Mouse (Mus musculus): ENCODE data around the gene Man1a.

Gene Man1a

DNA sequence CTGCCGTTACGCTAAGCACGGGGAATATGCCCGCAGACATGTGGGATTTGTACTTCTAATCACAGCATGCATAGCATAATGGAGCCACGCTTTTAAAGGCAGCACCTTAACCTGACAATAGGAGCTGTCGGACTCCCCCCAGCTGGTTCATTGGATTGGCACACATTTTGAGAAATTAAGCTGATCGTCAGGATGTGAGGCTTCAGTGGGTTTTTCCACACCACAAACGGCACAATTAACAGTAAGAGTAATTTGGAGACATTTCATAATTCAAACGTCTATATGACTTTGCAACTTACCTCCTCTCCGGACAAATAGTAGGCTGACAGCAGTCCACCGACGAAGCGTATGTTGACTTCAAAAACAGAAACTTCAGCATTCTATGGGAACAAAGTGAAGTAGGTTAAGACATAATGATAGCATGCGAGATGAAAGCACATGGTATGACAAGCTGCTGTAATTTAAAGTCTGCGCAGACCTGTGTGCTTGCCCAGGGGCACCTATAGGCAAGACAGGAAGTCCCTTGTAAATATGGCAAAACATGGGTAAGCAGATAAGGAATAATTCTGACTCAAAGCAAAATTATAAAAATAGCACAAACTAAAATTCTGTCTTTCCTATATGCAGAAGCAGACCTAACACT lies 62.2 kb downstream of the Man1a start:
- no peak for DNase-seq (ENCODE audit: low spot score)

DNA sequence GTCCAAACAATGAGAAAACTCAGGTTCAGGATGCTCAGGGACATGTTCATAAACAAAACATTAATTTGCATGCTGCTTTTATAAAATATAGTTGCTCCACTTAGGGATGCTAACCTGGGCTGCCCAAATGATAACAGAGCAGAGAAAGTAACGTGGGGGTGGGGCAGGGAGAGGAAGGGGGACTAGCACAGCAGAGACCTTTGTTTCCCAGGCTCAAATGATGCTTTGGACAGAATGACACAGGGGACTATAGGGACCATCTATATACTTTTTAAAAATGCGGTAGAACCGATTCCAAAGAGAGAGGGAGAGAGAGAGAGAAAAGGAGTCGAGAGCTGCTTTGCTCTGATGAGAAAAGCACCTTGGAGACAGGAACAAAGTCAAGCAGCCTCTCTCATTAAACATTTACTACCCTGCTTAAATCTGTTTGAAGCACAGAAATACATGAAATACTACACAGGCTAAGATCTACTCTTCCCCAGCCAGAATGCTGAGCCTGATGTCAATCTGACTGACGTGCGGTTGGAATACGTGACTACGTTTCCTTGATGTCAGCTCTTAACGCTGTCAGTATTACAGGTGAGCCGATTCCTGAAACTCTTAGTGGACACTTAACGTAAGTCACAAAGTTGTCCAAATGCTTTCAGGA lies 63.1 kb downstream of the Man1a start:
- no peak for DNase-seq (ENCODE audit: low spot score)

DNA sequence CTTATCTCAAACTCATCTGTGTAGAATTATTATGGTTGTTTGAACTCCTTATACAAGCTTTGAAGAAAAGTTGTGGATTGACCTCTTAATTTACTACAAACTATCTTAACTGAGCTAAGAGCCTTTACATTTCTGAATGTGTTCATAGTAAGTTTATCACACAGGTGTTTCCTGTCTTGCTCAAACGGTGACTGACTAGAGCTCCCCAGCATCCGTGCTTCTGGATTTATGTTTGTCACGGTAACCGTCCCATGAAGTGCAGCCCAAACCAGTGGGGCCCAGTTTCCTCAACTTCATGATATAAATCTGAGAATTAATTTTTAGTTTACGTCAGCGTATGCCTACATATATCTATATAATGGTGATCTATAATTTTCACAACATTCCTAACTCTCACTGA lies 67.3 kb downstream of the Man1a start:
- DNase-seq (ENCODE audit: low spot score) = no peak

DNA sequence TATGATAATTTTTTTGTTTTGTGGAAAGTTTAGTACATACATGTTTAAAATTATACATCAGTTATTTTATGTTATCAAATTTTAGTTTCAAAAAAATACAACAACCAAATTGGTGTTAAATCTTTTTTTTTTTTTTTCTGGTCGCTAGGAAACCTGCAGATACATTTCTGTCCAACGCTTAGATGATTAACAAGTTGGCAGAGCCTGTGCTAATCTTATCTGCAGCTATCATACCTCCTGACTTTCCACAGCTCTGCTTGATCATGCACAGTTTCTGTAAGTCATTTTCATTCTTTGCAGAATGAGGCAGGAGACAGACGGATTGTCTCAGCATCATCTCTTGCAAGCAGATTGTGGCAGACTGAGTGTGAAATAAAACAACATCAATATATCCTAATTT lies 69.5 kb downstream of the Man1a start:
- no peak for DNase-seq (ENCODE audit: low spot score)

DNA sequence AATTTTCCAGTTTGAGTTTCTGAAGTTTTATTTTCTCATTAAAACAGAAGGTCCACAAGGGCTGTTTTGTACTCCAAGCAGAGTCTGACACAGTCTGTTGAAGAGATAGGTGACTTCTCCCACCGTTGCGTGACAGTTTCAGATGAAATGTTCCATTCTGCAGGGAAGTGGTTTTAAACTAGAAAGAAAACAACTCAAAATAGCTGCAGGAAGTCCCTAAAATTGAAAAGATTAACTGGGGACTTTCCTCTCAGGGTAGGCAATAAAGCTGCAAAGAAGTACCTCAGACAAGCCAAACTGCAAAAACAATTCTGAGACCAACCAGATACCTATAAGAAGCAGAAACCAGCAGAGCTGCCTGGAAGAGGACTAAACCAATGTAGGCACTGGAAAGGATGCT lies 70.6 kb downstream of the Man1a start:
- DNase-seq (ENCODE audit: low spot score) = no peak

DNA sequence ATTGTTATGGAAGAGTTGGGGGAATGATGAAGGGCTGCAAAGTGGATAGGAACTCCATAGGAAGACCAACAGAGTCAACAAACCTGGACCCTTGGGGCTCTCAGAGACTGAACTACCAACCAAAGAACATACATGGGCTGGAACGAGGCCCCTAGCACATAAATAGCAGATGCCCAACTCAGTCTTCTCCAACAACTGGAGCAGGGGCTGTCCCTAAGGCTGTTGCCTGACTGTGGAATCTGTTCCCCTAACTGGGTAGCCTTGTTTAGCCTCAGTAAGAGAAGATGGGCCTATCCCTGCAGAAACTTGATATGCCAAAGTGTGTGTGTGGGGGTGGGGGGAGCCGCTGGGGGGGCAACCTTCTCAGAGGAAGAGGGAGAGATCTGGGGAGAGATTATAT lies 73.5 kb downstream of the Man1a start:
- DNase-seq (ENCODE audit: low spot score) = no peak

DNA sequence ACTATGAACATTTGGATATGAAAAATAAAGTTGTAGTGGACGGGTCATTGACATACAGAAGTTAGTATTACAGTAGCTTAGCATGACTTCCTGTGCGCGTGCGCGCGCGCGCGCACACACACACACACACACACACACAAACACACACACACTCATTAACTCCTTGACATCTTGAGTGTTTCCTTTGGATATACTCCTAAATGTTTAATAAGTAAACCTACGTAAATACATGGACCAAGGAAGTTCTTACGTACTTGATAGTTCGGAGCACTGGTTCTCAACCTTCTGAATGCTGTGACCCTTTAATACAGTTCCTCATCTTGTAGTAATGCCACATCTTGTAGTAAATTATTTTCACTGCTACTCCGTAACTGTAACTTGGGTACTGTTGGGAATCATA lies 79.1 kb downstream of the Man1a start:
- DNase-seq (ENCODE audit: low spot score) = no peak

DNA sequence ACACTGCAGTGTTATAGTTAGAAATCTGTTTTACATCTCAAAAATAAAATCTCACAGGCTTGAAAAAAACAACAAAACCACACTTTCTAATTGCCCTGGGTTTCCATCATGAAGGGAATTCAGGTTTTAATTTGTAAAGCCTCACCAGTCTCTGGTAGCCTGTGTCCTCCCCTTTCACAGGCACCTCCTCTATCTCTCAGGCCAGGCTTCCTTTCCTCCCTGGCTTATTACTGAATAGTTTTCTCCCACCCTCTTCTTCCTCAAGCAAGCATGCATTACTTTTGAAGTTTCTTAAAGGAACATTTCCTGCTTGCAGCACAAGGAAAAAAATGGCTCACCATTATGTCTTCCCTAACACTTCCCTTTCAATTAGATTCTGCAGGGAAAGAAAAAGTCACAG lies 80.2 kb downstream of the Man1a start:
- DNase-seq (ENCODE audit: low spot score) = no peak

DNA sequence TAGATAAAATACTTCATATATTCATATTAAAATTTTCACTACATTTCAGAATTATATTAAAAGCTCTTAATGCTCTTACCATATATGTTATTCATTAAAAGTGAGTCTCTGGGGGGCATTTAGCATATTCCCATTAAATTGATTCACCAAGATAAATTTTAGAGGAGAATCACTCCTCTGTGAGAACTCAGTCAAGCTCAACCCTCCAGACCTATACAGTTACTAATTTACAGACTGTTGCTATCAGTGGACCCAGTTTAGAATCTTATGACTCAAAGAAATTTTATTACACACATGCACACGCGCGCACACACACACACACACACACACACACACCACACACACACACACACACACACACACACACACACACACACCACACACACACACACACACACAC lies 81.8 kb downstream of the Man1a start:
- no peak for DNase-seq (ENCODE audit: low spot score)

DNA sequence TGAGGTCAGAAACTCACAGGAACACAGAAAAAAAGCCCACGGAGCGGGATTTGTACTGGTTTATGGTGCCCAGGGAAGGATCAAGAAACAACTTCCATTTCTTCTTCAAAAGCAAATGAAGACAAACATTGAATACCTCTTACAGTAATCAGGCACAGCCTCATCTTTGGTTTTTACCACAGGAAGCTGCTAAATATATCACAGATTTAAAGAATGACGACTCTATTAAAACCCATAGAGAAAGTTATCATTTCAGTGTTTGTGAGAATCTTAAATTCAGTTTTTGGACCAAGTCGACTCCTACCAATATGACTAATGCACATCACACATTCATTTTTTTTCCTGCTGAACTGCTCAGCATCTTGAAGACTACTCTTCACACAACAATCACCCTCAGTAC lies 86.0 kb downstream of the Man1a start:
- DNase-seq (ENCODE audit: low spot score) = no peak

DNA sequence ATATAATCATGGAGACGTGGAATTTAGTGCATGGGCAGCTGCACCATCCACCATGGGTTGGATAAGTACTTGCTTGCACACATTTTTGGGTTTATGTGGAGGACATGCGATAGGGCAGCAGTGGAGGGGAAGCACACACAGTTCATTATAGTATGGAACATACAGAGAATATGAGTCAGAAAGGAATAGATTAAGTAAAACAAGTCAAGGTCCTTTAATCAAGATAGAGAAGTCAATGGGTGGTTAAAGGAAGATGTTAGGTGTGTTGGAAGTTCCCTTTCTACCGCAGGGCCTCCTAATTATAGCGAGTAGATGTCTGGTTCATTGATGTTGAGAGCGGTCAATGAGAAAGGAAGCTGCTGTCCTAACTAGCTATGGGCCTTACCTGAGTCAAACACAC lies 91.5 kb downstream of the Man1a start:
- DNase-seq (ENCODE audit: low spot score) = no peak

DNA sequence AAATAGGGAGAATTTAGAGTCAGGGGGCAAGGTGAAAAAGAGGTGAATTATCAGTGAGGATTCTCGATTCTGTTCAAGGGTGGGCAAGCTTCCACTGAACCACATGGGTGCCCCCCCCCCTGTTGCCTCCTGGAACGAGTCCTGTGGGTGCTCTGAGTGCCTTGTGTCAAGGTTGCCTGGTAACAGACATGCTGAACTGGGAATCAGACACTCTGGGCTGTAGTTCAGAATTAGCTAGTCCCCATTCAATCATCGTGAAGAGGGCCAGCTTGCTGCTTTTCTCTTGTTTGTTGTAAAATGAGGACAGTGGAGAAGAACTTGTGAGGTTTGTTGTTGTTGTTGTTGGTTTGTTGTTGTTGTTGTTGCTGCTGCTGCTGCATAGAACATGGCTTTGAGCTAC lies 92.3 kb downstream of the Man1a start:
- no peak for DNase-seq (ENCODE audit: low spot score)

DNA sequence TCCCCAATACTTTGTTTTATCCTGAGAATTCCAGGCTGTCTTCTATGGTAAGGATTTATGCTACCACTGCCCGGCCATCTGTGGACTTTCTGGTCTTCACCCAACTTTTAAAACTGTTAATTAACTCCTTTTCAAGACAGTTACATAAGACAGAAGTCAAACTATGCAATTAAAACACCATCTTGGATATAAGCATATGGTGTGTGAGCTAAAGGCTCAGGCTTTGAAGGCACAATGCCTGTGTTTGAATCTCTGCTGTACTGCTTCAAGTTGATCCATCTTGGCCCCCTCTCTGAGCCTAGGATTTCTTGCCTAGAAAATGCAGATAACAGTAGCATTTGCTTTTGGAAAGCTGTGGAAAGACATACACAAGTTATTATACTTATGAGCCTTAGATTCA lies 97.8 kb downstream of the Man1a start:
- DNase-seq (ENCODE audit: low spot score) = no peak

DNA sequence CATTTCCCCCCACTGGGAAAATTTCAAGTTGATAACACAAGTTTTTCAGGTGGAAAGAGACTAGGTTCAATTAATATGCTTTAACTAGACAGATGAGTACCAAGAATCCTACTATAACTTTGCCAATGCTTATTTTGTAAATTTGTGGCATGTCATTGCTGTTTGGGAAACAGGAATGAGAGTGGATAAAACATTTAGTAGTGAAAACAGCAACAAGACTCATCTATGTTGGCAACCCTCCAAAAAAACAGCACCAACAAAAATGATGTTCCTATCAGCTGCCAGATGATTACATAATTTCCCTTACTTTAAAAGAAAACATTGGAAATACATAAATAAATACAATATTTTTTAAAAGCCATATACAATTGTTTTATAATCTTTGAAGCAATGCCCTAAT lies 102.2 kb downstream of the Man1a start:
- DNase-seq (ENCODE audit: low spot score) = no peak

DNA sequence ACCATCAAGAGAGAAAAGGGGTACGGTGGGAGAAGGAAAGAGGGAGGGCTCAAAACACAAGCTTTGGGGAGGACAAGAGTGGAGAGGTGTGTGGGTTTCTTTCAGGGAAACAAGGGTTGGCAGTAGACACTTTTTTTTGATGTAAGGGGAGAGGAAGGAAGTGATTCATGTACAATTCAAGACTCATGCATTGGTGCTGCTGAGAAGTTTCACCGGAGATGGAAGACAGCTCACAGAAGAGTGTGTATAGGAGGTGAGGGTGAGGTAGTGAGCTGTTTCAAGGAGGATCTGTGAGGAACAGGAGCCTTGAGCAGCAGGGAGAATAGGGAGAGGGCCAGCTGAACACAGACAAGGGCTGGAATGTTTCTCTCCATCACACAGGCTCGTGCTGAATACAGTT lies 116.7 kb downstream of the Man1a start:
- no peak for DNase-seq (ENCODE audit: low spot score)

DNA sequence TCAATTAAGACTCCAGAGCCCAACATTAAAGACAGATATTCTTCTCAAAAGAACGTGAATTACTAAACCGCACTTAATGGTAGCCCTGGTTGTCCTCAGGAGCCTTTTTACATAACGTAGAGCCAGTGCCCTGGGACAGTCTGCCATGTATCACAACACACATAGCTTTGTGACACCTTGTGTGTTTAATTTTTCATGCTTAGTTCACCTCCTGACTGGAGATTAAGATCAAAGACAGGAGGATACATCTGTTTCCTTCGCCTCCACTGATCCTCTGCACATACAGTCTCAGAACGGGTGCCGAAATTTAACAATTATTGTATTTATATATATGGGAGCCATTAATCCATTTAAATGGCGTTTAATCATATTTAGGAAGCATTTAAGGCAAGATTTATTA lies 134.8 kb downstream of the Man1a start:
- DNase-seq (ENCODE audit: low spot score) = no peak

DNA sequence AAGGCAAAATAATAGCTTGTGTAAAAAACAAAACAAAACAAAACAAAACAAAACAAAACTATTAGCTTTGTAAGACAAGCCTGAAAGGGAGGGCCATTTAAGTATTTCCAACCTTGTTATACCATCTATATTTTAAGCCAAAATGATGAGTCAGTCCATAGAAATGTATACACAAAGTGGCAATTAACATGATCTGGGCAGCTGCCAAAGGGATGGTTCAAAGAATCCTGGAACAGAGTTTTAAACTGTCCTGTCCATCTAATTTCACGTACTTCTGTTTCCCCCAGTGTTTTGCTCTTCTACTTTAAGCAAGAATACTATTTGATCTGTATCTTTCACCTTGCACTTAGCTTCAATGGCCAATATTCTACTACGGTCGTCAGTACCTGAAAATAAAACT lies 138.2 kb downstream of the Man1a start:
- DNase-seq (ENCODE audit: low spot score) = no peak

DNA sequence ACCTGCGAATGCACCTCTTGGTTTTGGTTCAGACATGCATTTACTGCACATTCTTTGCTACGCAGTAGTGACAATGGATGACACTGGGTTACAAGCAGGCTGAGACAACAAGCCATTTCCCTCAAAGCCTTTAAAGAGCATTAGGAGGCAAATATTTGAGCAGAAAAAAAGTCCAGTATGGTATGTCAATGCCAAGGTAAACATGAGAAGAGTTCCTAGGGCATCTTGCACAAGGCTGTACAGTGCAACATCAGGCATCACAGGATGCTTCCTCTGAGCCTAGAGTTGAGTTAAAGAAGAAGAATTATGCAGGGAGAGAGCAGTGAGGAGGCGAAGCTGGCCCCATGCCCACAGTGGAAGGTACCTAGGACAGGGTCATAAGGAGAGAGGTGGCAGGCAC lies 140.3 kb downstream of the Man1a start:
- no peak for DNase-seq (ENCODE audit: low spot score)

DNA sequence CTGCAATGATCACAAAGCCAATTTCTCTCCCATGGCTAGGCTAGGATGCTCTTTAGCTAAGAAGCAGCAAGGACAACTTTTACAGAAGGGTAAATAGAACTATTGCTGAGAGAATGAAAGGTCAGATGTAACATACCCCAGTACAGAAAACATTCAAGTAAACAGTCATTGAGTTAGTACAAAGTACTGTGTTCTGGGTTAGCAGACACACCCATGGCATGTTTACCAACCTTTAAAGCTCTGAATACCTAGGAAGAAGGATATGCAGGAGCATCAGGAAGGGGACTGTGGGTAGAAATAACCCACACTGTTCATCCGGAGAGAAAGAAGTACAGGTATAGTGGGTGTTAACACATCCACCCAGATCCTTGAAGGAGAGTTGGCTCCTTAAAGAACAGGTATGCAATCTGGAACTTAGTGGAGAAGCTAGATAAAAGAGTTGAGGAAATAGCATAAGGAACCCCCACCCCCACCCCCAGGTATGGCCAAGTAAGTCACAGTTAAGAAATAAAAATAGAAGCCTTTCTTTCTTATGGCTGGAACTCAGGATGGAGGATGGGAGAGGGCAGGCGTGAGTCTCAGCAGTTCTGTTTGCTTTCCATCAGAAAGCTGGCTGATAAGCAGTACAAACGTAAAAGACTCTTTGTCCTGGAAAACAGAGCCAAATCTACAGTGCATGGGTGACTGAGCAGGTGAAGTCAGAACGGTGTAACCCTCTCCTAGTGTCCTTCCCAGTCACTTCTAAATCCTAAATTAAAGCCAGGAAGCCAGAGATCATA lies 146.5 kb downstream of the Man1a start:
- no peak for DNase-seq (ENCODE audit: low spot score)

DNA sequence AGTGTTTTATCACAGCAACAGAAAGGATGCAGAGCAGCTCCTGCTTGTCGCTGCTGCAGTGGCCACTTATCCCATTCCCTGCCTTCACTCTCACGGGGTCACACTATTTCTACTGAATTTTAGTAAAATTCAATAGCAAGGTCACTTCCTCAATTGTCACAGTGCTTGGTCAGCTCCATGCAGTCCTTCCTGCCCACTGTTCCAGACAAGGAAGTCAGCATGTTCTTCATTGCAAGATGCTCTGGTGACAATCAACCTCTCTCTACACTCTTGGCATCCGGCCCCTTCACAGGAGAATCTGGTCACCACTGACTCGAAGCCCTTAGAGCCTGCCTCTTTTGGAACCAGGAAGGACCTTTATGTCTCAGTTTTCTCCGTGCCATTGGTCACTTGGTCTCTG lies 148.5 kb downstream of the Man1a start:
- no peak for DNase-seq (ENCODE audit: low spot score)

DNA sequence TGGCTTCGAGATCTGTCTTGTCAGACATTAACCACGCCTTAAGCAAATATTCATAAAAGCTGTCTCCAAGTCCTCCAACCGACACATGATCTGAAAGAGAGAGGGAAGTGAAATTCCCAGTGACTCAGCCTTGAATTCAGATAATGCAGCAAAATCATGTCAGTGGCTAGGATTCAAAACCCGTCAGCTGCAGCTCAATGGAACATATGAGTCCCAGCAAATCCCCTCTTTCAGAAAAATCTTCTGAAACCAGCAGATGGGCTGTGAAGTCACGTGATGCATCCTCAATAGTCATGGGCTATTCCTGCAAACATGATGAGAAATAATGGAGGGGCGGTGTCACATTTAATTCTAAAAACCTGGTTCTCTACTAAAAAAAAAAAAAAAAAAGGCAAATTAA lies 151.0 kb downstream of the Man1a start:
- DNase-seq (ENCODE audit: low spot score) = no peak

DNA sequence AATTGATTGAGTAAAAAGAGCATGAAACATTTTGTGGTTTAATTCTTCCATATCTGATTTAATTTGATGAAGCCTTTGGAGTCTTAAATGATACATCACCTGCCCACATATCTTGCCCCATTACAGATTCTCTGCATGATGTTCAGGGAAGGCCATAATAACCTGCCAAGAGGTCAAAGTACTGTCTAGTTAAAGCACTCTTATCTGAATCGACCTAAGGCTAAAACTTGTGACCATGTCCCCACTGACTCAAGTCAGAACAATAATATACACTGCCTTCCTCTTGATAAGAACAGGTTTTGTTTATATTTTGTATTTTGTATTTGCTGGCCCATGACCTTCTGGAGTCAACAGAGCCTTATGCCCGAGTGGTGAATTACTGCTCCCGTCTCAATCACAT lies 154.2 kb downstream of the Man1a start:
- no peak for DNase-seq (ENCODE audit: low spot score)

DNA sequence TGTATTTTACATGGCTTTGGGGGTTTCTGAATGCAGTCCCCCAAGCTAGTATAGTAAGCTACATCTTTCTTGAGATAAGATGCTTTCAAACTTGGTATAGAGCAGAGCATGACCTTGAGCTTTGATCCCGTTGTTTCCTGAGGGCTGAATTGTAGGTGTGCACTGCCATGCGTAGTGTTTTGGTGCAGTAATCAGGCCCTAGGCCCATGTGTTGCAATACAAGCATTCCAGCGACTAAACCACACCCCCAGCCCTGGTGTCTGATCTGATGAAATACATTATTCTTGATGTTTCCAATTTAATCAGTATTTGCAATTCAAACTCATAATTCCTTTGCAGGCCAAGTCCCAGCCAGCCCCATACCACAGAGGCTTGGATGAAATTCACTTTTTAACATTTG lies 158.9 kb downstream of the Man1a start:
- DNase-seq (ENCODE audit: low spot score) = no peak

DNA sequence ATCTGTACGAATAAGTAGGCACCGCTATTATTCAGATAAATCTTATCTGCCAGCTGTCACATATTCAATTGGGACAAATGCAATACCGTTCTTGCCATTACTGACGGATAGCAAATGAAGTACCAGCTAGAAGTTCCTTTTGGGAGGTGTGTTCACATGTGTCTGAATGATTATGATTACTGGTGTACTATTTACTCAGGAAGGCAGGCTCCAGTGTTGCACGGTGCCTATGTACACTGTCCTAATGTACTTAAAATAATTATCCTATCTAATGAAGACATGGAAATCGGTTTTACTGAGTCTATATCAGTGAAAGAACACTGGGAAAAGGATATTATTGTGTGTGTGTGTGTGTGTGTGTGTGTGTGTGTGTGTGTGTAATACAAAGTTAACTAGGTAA lies 160.7 kb downstream of the Man1a start:
- no peak for DNase-seq (ENCODE audit: low spot score)

Data from urinary bladder, postnatal 14 days (tissue).